Mouse (Mus musculus): ENCODE data around the gene Pgd. TPM values are rescaled to one million over a fixed set of nuclear protein-coding genes. Genes with fewer than 3 reads are reported as not detected.
"Not testable (repeated sequence)": the region's sequence is repeated elsewhere in the genome, so short reads cannot be mapped to it uniquely, and the experiment has no call there.

Gene Pgd
- 10 to 100 TPM; 29.5 to 34.4 TPM for total RNA-seq (2021)
- long read RNA-seq, partial matches to known transcripts: 8 of 10 reads
- long read RNA-seq, other reads (novel, unspliced or antisense): 1 of 10 reads

GRCm38 (mm10) chr4:149166215-149166946 lies at the start of gene Pgd:
Pgd (minus strand) TSS chr4:149166771.
- DNase-seq (ENCODE audit: low spot score in 2 of 2): peak; percentile 94 to 98

GRCm38 (mm10) chr4:149215982-149216381 lies 49.4 kb upstream of the Pgd start:
- DNase-seq (ENCODE audit: low spot score in 2 of 2): no peak

GRCm38 (mm10) chr4:149215397-149215796 lies 48.8 kb upstream of the Pgd start:
- no peak for DNase-seq (ENCODE audit: low spot score in 2 of 2)

- not testable (repeated sequence) for DNase-seq (ENCODE audit: low spot score in 2 of 2)
Measured at GRCm38 (mm10) chr4:149214468-149214867, 47.9 kb upstream of the Pgd start.

GRCm38 (mm10) chr4:149213466-149213865 lies 46.9 kb upstream of the Pgd start:
- no peak for DNase-seq (ENCODE audit: low spot score in 2 of 2)

GRCm38 (mm10) chr4:149211441-149211840 lies 44.9 kb upstream of the Pgd start:
- DNase-seq (ENCODE audit: low spot score in 2 of 2): peak in 1 of 2 experiments; percentile 35

- DNase-seq (ENCODE audit: low spot score in 2 of 2): no peak
Measured at GRCm38 (mm10) chr4:149202467-149202866, 35.9 kb upstream of the Pgd start.

- DNase-seq (ENCODE audit: low spot score in 2 of 2): no peak
Measured at GRCm38 (mm10) chr4:149201110-149201509, 34.5 kb upstream of the Pgd start.

- no peak for DNase-seq (ENCODE audit: low spot score in 2 of 2)
Measured at GRCm38 (mm10) chr4:149197180-149197579, 30.6 kb upstream of the Pgd start.

GRCm38 (mm10) chr4:149191103-149191502 lies 24.5 kb upstream of the Pgd start:
- no peak for DNase-seq (ENCODE audit: low spot score in 2 of 2)

GRCm38 (mm10) chr4:149188563-149188962 lies 22.0 kb upstream of the Pgd start:
- DNase-seq (ENCODE audit: low spot score in 2 of 2): no peak

GRCm38 (mm10) chr4:149182755-149183154 lies 16.2 kb upstream of the Pgd start:
- DNase-seq (ENCODE audit: low spot score in 2 of 2): no peak

- no peak for DNase-seq (ENCODE audit: low spot score in 2 of 2)
Measured at GRCm38 (mm10) chr4:149182192-149182591, 15.6 kb upstream of the Pgd start.

GRCm38 (mm10) chr4:149179573-149179972 lies 13.0 kb upstream of the Pgd start:
- DNase-seq (ENCODE audit: low spot score in 2 of 2): no peak

GRCm38 (mm10) chr4:149179160-149179559 lies 12.6 kb upstream of the Pgd start:
- no peak for DNase-seq (ENCODE audit: low spot score in 2 of 2)

- no peak for DNase-seq (ENCODE audit: low spot score in 2 of 2)
Measured at GRCm38 (mm10) chr4:149178328-149178727, 11.8 kb upstream of the Pgd start.

GRCm38 (mm10) chr4:149177046-149177445 lies 10.5 kb upstream of the Pgd start:
- no peak for DNase-seq (ENCODE audit: low spot score in 2 of 2)

- no peak for DNase-seq (ENCODE audit: low spot score in 2 of 2)
Measured at GRCm38 (mm10) chr4:149176645-149177044, 10.1 kb upstream of the Pgd start.

GRCm38 (mm10) chr4:149173661-149174060 lies 7.1 kb upstream of the Pgd start:
- no peak for DNase-seq (ENCODE audit: low spot score in 2 of 2)

GRCm38 (mm10) chr4:149172666-149173065 lies 6.1 kb upstream of the Pgd start:
- DNase-seq (ENCODE audit: low spot score in 2 of 2): no peak

GRCm38 (mm10) chr4:149172083-149172482 lies 5.5 kb upstream of the Pgd start:
- DNase-seq (ENCODE audit: low spot score in 2 of 2): no peak

GRCm38 (mm10) chr4:149171581-149171981 lies 5.0 kb upstream of the Pgd start:
- no peak for DNase-seq (ENCODE audit: low spot score in 2 of 2)

GRCm38 (mm10) chr4:149170394-149170931 lies 3.9 kb upstream of the Pgd start:
- no peak for DNase-seq (ENCODE audit: low spot score in 2 of 2)

All from layer of hippocampus, adult 18-20 months (tissue).